Mouse (Mus musculus) kidney, adult 9 months (tissue): ENCODE measurements around the gene Peak1.
"Not testable (repeated sequence)": the region's sequence is repeated elsewhere in the genome, so short reads cannot be mapped to it uniquely, and the experiment has no call there.

Experiments
- DNase-seq: peaks from one replicate; pipeline ENCODE4 v3.0.0; 2022

Gene Peak1

DNA sequence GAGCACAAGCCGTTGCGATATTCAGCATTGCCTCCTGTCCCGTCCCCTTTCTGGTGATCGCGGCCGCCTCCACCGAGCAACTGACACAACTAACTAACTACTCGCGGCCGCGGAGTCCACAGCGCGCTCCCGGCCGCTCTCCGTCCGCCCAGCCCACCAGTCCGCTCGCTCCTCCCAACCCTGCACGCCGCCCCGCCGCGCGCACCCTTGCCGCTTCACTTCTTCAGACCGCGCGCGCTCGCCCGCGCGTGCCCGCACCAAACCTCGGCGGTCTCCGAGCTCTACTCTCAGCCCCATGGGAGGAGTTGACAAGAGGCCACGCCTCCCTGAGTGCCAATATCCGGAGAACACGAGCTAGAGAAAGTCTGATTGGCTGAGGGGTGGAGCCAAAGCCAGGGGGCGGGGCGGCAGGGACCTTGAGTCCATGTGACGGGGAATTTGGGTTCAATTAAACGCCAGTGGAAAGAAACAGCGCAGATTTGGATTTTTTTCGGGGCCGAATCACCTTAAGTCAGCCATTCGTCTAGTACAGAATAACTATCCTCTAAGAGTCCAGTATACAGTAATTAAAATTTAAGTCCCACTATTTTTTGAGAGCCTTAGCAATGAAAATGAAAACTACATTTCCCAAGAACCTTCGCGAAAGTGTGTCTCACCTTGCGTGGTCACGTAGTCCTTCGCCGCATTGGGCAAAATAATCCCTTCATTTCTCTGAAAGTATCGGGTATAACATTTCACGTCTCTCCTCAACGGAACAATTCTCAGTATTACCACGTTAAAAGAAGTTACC lies at the start of gene Peak1, which contains the start of gene Hmg20a:
Gene Peak1, minus strand, starts transcription at position 120 of the 790 bp plus-strand sequence.
Gene Hmg20a, plus strand, starts transcription at position 662 of the 790 bp plus-strand sequence.
- peak; percentile 100 for DNase-seq

DNA sequence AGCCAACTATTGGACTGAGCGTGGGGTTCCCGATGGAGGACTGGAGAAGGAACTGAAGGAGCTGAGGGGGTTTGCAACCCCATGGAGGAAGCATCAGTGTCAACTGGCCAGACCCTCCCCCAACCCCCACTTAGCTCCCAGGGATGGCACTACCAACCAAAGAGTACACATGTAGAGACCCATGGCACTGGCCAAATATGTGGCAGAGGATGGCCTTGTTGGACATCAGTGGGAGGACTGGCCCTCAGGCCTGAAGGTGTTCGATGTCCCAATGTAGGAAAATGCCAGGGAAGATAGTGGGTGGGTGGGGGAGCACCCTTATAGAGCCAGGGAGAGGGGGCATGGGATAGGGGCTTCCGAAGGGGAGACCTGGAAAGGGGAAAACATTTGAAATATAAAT lies 48.4 kb upstream of the Peak1 start:
- DNase-seq: no peak

DNA sequence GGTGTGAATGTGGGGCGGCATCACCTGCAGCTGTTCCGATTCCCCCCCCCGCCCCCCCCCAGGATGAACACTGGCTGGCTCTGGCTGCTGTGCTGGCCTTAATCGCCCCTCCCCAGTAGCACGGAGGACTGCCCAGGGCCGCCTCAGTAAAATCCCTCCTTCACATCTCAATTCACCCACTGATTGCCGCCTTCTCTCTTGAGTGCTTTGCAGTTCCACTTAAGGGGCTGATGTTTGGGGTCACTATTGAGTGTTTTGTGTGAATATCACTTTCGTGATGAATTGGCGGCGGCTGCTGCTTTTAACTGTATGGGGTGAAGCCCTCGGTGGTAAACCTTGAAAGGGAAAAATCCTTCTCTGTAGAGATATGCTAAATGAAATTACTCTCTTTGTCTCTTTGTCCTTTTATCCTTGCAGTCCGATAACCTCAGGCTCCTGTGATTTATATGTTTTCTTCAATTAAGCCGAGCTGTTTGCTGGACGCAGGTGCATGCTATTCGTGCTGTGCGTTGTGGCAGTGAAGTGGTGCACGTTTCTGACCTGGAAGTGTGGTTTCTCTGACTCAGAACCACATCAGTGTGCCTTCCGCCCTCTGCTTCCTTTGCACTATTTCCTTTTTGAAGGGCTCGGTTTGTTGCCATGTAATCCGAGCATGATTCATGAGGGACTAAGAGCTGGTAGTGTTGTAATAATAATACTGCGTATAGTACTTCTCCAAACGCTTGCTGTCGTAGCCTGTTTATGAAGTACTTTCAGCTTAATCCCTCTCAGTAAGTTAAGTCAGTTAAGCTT lies 47.2 kb upstream of the Peak1 start:
- DNase-seq: peak; percentile 56

DNA sequence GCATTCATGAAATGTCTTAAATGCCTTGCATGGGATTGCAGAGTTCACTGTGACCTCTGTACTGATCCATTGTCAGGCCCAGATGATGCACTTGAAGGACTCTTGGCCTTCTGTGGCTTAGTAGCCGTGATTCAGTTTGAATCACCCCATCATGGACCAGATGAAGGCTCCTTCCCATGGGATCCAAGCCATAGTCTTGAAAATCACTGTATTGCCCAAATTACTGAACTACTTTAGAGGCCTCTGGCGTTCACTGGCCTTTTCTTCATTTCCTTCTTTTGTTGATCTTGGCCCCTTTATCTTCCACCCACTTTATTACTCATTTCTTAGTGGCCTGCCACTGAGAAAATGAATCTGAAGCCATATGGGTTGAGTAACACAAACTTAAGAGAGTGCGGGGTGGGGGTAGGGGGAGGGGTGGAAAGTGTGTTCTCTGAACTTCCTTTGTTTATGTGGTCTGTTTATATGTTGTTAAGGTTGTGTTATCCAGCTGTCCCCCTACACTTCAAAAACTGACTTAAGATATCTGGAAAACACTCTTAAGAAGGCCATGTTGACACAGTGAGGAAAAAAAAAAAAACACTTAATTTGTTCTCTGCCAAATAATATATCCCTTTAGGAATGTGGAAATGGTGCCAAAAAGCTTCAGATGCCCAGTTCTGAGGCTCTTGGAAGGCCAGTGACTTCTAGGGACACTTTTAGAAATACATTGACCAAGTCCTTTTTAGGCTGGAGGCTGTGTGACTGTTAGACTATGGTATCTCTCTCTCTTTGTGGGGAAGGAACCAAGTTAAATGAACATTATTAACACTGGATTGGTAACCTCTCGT lies 46.0 kb upstream of the Peak1 start:
- DNase-seq: peak; percentile 54

DNA sequence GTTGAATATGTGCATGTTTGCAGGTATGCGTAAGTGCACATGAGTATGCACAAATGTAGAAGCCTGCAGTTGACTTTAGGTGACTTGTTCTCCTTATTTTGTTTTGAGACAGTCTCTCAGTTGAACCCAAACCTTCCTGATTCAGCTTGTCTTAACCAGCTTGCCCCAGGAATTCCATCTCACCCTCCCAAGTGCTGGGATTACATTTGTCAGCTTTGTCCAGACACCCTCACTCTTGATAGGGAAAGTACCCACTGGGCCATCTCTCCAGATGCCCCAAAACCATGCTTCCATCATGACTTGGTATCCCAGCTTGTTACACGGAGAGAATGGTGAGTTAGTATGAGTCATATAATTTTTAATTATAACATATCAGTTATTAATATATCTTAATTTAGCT lies 45.2 kb upstream of the Peak1 start:
- DNase-seq: no peak

DNA sequence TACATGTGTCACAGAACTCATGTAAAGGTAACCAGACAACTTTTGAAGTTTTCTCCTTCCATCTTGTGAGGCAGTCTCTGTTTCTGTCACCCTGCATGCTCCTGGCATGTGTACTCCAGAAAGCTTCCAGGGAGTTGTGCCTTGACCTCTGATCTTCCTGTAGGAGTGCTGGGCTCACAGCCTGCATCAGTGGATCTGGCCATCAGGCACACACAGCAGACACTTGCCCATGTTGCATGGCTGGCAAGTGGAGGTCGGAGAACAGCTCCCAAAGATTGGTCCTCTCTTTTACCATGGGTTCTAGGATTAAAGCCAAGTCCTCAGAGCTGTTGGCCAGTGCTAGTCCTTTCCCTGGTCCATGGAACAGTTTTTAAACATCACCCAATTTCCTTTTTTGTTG lies 44.7 kb upstream of the Peak1 start:
- no peak for DNase-seq

DNA sequence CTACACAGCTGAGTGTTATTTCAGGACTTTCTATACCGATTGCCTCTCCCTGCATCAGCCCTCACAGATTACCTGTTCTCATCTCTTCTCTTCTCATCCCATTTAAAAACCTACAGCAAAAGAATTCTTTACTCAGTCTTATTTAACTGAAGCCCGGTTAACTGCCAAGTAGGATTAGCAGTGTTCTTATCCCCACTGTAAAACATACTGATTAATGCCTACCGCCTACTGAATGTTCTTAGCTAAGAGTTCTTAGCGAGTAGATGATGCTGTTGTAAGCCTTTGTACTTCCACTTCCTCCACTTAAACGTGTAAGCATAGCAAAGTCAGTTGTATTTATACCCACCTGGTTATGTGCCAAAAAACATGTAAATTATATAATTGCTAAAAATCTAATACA lies 43.1 kb upstream of the Peak1 start:
- no peak for DNase-seq

DNA sequence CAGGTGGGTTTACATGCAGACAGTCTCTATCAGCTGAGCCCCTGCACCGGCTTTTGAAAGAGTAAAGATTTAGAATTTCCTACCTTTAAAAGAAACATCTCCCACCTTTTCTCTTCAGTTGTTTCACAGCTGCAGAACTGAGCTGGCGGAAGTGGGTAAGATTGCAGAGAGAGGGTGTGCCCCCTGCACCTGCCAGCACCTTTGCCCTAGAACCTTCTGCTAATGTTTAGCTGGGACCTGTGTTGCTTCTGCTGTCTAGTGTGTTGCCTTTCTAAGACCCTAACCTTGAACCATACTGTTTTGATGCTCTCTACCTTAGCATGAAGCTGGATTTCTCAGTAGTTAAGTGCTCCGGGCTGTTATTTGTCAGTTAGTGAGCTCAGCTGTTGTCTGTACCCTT lies 38.6 kb upstream of the Peak1 start:
- peak; percentile 26 for DNase-seq

DNA sequence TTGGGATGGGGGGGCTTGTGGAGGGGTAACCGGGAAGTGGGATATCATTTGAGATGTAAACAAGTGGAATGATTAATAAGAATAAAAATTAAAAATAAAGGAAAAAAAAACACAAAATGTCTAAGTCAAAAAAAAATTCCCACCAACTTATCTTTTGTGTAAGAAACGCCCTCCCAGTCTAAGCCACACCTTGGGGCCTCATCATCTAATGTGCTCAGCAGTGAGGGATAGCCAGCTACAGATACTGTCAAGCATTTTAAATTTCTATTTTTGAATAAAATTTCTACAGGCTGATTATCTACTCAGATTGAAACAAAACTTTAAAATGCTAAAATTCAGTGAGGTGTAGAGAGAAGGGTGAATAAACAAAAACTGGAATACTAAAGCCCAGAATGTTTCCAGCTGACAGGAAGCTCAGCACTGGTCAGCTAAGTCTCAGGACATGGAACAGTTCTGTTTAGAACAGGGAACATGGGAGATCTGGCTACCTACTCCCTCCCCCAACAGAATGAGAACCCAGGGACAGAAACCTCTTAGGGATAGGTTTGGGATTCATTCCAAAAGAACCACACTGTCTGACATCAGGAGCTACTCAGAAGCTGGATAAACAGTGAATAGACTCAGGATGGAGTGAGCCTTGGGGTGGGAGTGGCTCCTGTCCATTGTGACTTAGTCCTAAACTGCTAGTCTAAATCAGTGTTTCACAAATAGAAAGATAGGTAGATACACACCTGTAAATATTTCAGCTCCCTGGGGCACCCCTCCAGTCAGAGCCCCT lies 35.4 kb upstream of the Peak1 start:
- no peak for DNase-seq

DNA sequence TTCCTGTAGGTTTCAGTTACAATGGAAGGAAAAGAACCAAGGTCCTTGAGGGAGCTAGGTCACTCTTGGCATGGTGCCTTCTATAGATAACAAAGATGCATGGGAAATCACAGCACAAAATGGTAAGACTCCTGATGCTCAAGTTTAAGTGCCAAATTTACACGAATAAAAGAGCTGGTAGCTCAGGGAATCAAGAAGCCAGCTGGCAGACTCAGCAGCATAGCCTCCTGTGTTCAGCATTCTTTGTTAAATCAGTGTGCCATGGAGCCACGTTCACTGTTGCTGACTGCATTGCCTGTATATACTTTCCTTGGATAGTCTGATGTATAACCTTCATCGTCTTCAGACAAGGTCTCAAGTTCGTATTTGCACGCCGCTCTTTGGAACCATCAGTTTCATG lies 33.7 kb upstream of the Peak1 start:
- no peak for DNase-seq

DNA sequence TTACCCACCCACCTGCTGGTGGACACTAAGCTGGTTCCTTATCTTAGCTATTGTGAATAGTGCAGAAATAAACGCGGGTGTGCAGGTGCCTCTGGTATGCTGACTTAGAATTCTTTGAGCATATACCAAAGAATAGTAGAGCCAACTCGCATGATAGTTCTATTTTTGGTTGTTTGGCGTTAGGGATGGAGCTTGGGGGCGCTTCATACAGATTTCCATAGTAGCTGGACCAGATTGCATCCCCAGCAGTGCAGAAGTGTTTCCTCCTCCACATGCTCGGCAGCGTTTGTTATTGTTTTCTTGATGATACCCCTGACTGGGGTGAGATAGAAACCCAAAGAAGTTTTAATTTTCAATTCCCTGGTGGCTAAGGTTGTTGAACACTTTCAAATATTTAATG lies 21.8 kb upstream of the Peak1 start:
- DNase-seq: no peak

DNA sequence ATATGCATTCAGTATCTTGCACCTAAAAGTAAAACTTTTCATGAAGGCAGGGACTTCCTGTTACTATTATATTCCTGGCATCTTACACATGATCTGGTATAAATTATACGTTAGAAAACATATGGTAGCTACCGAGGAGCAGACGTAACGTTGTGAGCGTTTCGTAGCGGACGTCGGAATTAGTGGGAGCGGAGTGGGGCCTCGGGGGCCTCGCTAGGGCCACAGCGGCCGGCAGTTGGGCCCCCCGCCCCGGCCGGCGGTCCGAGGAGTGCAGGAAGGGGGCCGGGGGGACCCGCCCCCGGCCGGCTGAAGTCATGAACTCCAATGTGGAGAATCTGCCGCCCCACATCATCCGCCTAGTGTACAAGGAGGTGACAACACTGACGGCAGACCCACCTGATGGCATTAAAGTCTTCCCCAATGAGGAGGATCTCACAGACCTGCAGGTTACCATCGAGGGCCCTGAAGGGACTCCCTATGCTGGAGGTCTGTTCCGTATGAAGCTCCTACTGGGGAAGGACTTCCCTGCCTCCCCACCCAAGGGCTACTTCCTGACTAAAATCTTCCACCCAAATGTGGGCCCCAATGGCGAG lies 19.5 kb upstream of the Peak1 start:
- DNase-seq: not testable (repeated sequence)

DNA sequence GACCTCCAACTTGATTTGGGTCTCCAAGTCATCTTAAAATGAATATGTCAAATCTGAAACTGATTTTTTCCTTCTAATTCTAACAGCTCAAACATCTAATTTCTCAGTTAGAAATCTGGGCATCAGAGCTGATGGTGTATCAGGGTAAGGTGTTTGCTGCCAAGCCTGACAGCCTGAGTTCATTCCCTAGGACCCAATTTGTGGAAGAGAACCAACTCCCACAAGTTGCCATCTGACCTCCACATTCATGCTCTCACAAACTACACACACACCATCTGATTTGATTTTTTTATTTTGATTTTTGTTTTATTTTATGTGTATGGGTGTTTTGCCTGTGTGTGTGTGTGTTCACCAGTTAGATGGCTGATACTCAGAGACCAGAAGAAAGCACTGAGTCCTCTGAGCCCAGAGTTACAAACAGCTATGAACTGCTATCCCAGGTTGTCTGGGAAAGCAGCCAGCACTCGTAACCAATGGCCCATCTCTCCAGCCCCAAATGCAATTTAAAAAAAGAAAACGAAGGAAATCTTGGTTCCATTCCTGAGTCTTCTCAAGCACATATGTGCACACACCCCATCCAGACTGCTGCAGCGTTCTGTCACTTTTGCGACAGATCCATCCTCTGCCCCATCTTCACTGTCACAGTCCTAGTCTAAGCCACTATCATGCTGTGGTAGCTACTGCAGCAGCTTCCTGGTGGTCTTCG lies 18.1 kb upstream of the Peak1 start:
- DNase-seq: no peak

DNA sequence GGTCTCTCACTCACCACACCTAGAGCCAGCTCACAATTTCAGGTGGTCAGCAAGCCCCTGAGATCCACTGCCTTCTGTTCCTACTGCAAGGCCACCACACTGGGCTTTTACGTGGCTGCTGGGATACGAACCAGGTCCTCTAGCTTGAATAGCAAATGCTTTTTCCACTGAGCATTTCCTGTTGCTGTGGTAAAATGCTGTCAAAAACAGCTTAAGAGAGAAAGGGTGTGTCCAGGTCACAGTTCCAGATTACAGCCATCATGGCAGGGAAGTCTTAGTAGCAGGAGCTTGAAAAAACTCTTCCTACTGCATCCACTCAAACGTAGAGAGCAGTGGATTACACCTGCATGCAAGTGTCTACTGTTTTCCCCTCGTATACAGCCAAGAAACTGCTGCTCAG lies 7.0 kb upstream of the Peak1 start:
- DNase-seq: no peak

DNA sequence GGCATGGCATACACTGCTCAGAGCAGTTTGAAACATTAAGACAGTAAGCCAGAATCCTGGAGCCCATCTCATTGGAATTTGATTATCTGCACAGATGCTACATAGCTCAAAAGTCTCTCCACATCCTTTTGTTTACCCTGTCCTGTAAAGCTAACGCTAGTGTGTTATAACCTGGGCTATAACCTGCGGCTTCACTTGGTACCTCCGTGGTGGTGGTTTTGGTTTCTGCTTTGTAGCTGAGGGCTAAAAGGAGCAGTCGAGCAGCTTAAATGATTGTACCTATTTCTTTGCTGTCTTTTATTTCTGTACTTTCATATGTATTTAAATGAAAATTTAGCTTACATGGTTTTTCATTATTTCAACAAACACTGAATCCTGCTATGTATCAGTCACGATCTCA lies 4.1 kb upstream of the Peak1 start:
- DNase-seq: no peak

DNA sequence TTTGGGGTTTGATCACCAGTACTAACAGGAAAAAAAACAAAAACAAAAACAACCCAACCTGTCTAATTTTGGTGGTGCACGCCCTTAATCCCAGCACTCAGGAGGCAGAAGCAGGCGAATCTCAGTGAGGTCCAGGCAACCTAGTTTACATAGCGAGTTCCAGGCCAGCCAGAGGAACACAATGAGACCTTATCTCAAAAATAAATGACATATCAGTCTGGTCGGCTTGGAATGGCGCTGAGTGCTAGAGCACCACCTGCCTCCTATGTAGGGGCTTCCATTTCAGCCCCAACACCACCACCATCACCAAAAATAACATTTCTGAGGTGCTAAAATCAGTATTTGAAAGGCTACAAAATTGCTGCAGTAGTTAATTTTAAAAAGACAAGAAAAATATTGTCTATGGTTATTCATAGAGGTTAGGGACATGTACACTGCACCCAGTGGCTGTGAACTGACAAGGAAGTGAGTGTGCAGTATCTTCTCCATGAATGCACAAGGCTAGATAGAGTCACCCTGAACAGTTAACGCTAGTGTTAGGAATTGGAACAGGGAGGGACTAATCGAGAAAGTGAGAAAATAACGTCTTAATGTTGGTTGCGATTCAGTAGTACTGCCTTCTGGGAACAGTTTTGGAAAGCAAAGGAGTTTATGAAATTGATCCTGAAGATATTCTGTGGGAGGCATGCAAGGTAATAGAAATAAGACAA lies 3.2 kb upstream of the Peak1 start:
- no peak for DNase-seq

DNA sequence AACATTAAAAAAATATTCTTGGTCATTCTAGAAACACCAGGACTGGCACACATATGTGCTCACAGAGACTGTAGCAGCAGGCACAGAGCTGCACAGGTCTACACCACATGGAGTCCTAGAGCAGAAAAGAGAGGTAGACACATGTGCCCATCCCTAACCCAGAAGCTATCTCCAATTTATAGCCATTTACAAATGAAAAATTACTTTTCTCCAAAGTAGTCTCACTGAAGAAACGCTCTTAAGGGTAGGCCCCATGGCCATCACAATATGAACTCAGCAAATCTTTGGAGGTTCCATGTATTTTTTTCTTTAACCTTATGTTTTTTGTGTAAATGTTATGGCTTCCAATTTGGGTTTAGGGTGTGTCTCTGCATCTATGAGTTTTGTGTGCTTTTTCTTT lies 2.4 kb upstream of the Peak1 start:
- no peak for DNase-seq

DNA sequence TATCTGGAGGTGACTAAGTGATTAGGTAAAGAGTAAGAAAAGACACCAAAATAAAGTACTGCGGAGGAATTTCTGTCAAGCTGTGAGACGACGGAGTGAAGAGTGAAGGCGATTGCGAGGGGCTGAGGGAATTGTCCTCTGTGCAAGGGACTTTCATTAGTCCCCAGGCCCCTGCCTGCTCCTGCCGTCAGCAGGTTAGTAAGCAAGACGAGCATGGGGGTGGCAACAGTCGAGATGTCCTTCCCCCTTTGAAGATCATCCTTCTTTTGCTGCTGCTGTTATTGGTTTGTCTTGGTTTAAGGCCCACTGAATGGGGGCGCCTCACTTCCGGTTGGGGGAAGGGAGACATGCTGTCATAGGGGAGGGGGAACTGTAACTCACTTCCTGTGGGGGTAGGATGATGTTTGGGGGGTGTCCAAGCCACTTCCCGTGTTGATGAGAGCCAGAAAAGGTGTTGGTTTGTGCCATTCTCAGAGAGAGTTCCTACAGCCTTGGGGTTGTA lies 922 bp upstream of the Peak1 start:
- DNase-seq: peak; percentile 84

DNA sequence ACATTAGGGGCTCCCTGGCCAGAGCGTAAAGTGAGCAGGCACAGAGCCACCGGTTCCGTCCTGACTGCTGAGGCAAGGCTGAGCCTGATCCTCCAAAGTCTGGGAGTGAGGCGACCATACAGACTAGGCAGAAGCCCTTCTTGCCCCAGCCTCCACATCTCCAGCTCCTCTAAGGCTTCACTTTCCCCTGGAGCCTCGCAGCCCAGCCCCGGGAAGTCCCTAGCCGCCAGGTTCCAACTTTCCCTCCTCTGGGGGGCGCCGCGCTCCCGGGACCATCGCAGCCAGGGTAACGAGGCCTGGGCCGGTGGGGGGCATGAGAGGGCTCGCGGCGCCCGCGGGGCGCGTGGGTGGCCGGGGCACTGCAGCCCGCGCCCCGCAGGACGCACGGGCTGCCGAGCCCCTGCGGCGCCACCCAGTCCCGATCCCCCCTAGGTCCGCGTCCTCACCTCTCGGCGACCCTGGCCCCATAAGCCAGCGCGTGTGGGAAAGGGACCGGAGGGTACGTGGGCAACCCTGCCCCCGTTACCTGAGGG lies 386 bp downstream of the Peak1 start:
- peak; percentile 86 for DNase-seq

DNA sequence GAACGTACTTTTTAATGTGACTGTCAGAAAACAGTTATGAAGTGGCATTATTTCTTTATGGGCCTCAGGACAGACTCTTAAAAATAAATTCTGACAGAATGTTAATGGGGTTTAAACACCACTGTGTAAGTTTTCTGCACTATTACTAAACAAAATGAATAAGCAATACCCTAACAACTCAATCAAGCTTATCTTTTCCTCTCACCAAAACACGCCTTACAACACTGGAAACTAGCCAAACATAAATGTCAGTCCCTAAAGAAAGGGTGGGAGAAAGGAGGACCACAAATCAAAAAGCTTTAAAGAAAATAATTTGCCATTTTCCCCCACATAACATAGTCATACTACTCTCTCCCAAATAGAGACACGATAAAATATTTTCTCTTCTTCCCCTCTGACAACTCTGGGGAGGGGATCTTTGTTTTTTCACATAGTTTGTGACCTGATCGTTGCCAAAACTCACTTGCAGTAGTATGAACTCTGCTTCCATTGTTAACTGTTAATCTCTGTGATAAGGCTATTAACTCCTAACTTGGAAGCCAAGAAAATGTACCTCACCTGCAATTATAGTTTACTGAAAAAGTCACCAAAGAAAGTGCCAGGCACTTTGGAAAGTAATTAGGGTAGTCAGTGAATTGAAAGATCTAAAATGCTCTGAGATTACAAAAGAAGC lies 1.8 kb downstream of the Peak1 start:
- no peak for DNase-seq
